Mouse (Mus musculus): ENCODE measurements around the gene Tpi1. TPM values are rescaled to one million over a fixed set of nuclear protein-coding genes. Genes with fewer than 3 reads are reported as not detected.

Tpi1 gene
- polyA plus RNA-seq, 1 experiment: 181 TPM

GRCm38 (mm10) chr6:124767920-124768703, 46.0 kb downstream of the Tpi1 start:
- peaks cover 20% of the 10 kb centered on the region for H3K4me1 ChIP-seq (replicated peaks; ENCODE audit: control insufficient read depth, insufficient read depth, low read length)
- TF ChIP-seq CTCF (IDR thresholded peaks at IDR 0.05; ENCODE audit: borderline replicate concordance, control insufficient read depth, extremely low read depth, insufficient read depth, low read length, poor library complexity): no peak
- TF ChIP-seq POLR2A (IDR thresholded peaks at IDR 0.05; ENCODE audit: control insufficient read depth, extremely low read depth, insufficient read depth, low read length, poor library complexity): no peak
- H3K4me3 ChIP-seq (ENCODE audit: control insufficient read depth, insufficient read depth, low read length): peak overlapping the region; percentile 45; the same call in 1 of the 2 replicates
- no peaks in the 10 kb centered on the region for H3K36me3 ChIP-seq (ENCODE audit: control insufficient read depth, insufficient read depth, low read length)
- no peak for DNase-seq
- H3K27ac ChIP-seq (ENCODE audit: control insufficient read depth, insufficient read depth, low read length): no peak overlapping the region
- 75% methylated on average over 19 of the region's 19 CpGs for WGBS
- H3K27me3 ChIP-seq (ENCODE audit: control insufficient read depth, insufficient read depth, low read length): no peaks in the 10 kb centered on the region

GRCm38 (mm10) chr6:124767536-124767919, 46.6 kb downstream of the Tpi1 start:
- no peaks in the 10 kb centered on the region for H3K27me3 ChIP-seq (ENCODE audit: control insufficient read depth, insufficient read depth, low read length)
- no peak for DNase-seq
- peaks cover 20% of the 10 kb centered on the region for H3K4me1 ChIP-seq (replicated peaks; ENCODE audit: control insufficient read depth, insufficient read depth, low read length)
- WGBS: 93% methylated on average over 4 of the region's 4 CpGs
- no peak for TF ChIP-seq CTCF (IDR thresholded peaks at IDR 0.05; ENCODE audit: borderline replicate concordance, control insufficient read depth, extremely low read depth, insufficient read depth, low read length, poor library complexity)
- no peak for TF ChIP-seq POLR2A (IDR thresholded peaks at IDR 0.05; ENCODE audit: control insufficient read depth, extremely low read depth, insufficient read depth, low read length, poor library complexity)
- H3K4me3 ChIP-seq (ENCODE audit: control insufficient read depth, insufficient read depth, low read length): no peak overlapping the region
- H3K27ac ChIP-seq (ENCODE audit: control insufficient read depth, insufficient read depth, low read length): no peak overlapping the region
- H3K36me3 ChIP-seq (ENCODE audit: control insufficient read depth, insufficient read depth, low read length): no peaks in the 10 kb centered on the region

GRCm38 (mm10) chr6:124765951-124766350, 48.1 kb downstream of the Tpi1 start:
- 97% methylated on average over 7 of the region's 7 CpGs for WGBS
- no peaks in the 10 kb centered on the region for H3K27me3 ChIP-seq (ENCODE audit: control insufficient read depth, insufficient read depth, low read length)
- no peak for TF ChIP-seq POLR2A (IDR thresholded peaks at IDR 0.05; ENCODE audit: control insufficient read depth, extremely low read depth, insufficient read depth, low read length, poor library complexity)
- no peak for TF ChIP-seq CTCF (IDR thresholded peaks at IDR 0.05; ENCODE audit: borderline replicate concordance, control insufficient read depth, extremely low read depth, insufficient read depth, low read length, poor library complexity)

More at GRCm38 (mm10) chr6:124765951-124766350, 48.1 kb downstream of the Tpi1 start:
- H3K36me3 ChIP-seq (ENCODE audit: control insufficient read depth, insufficient read depth, low read length): no peaks in the 10 kb centered on the region
- no peak overlapping the region for H3K4me3 ChIP-seq (ENCODE audit: control insufficient read depth, insufficient read depth, low read length)
- H3K27ac ChIP-seq (ENCODE audit: control insufficient read depth, insufficient read depth, low read length): no peak overlapping the region
- no peak for DNase-seq
- H3K4me1 ChIP-seq (replicated peaks; ENCODE audit: control insufficient read depth, insufficient read depth, low read length): peaks cover 20% of the 10 kb centered on the region

Other genes with a start within 250 kb of the Tpi1 start
- not detected in 2 replicates for gene C1rb, start 244.0 kb downstream of the Tpi1 start, polyA plus RNA-seq (2012; rRNA removed)
- 0.08 and 0.13 TPM in 2 replicates for gene C1s2, start 178.2 kb downstream of the Tpi1 start, polyA plus RNA-seq (2012; rRNA removed)
- gene Lpcat3, start 151.3 kb downstream of the Tpi1 start, polyA plus RNA-seq (2012; rRNA removed): 173 and 184 TPM in 2 replicates
- 203 and 210 TPM in 2 replicates for gene Emg1, start 102.1 kb downstream of the Tpi1 start, polyA plus RNA-seq (2012; rRNA removed)
- 150 and 171 TPM in 2 replicates for gene Phb2, start 102.0 kb downstream of the Tpi1 start, polyA plus RNA-seq (2012; rRNA removed)
- gene Ptpn6, start 75.6 kb downstream of the Tpi1 start, polyA plus RNA-seq (2012; rRNA removed): 210 and 212 TPM in 2 replicates
- gene Grcc10, start 72.9 kb downstream of the Tpi1 start, polyA plus RNA-seq (2012; rRNA removed): 265 and 352 TPM in 2 replicates
- gene Gm45234, start 58.3 kb downstream of the Tpi1 start, polyA plus RNA-seq (2012; rRNA removed): not detected in 2 replicates
- gene Atn1, start 57.8 kb downstream of the Tpi1 start, polyA plus RNA-seq (2012; rRNA removed): 48.3 and 51.6 TPM in 2 replicates
- gene Eno2, start 44.6 kb downstream of the Tpi1 start, polyA plus RNA-seq (2012; rRNA removed): 10.2 and 12.9 TPM in 2 replicates
- gene Lrrc23, start 34.6 kb downstream of the Tpi1 start, polyA plus RNA-seq (2012; rRNA removed): 4.0 and 5.5 TPM in 2 replicates
- 7.1 and 8.1 TPM in 2 replicates for gene Spsb2, start 5.6 kb downstream of the Tpi1 start, polyA plus RNA-seq (2012; rRNA removed)
- gene Usp5, start 15.2 kb upstream of the Tpi1 start, polyA plus RNA-seq (2012; rRNA removed): 118 and 121 TPM in 2 replicates
- 202 and 248 TPM in 2 replicates for gene Cdca3, start 15.3 kb upstream of the Tpi1 start, polyA plus RNA-seq (2012; rRNA removed)
- gene Gnb3, start 26.0 kb upstream of the Tpi1 start, polyA plus RNA-seq (2012; rRNA removed): 2.8 and 4.0 TPM in 2 replicates
- gene P3h3, start 43.5 kb upstream of the Tpi1 start, polyA plus RNA-seq (2012; rRNA removed): 20.1 and 26.8 TPM in 2 replicates
- 136 and 138 TPM in 2 replicates for gene Gpr162, start 49.7 kb upstream of the Tpi1 start, polyA plus RNA-seq (2012; rRNA removed)
- gene Cd4, start 73.9 kb upstream of the Tpi1 start, polyA plus RNA-seq (2012; rRNA removed): 549 and 565 TPM in 2 replicates
- gene Lag3, start 97.4 kb upstream of the Tpi1 start, polyA plus RNA-seq (2012; rRNA removed): 27.7 and 30.1 TPM in 2 replicates
- gene Ptms, start 105.8 kb upstream of the Tpi1 start, polyA plus RNA-seq (2012; rRNA removed): 1,595 and 1,797 TPM in 2 replicates
- 404 and 428 TPM in 2 replicates for gene Mlf2, start 117.1 kb upstream of the Tpi1 start, polyA plus RNA-seq (2012; rRNA removed)
- gene Cops7a, start 151.2 kb upstream of the Tpi1 start, polyA plus RNA-seq (2012; rRNA removed): 168 and 199 TPM in 2 replicates
- gene Pianp, start 182.4 kb upstream of the Tpi1 start, polyA plus RNA-seq (2012; rRNA removed): 5.1 and 5.5 TPM in 2 replicates
- 117 and 126 TPM in 2 replicates for gene Zfp384, start 194.8 kb upstream of the Tpi1 start, polyA plus RNA-seq (2012; rRNA removed)
- 96.8 and 99.4 TPM in 2 replicates for gene Ing4, start 225.5 kb upstream of the Tpi1 start, polyA plus RNA-seq (2012; rRNA removed)
- 70.8 and 89.5 TPM in 2 replicates for gene Acrbp, start 235.4 kb upstream of the Tpi1 start, polyA plus RNA-seq (2012; rRNA removed)

Measured in thymus, adult 2 months (tissue).